Mouse (Mus musculus) heart, postnatal 0 days (tissue): Measurements from ENCODE around the gene Tcf21.

Source experiments
- CTCF ChIP-seq: IDR thresholded peaks from 2 replicates; pipeline ENCODE4 v1.5.1; 2016; ENCODE audit warnings: antibody characterized with exemption, control low read depth, low read depth
- EP300 ChIP-seq: IDR thresholded peaks from 2 replicates; pipeline ENCODE4 v1.6.1; 2016; ENCODE audit warnings: antibody characterized with exemption, low read depth

DNA sequence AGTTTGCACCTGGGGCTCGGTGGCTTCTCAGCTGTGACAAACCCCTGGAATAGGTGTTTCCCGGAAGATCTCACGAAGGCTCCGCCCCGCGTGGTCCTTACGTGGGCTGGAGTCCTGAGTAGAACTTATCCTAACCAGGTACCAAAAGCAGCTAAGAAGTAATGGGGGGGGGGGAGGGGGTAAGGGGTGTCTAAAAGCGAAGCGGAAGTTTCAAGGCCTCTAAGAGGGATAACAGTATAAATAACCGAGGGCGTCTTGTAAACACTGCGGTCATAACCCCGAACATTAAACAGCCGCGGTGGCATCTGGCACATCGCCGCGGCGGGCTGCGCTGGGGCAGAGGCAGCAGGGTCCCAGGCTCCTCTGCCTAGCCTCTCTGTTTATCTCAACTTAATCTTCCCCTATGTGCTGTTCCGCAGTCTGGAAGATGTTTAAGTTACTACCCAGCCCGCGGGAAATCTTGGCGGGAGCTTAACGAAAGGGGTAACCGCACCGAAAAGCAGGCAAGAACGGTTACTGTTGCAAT, 3.7 kb downstream of the Tcf21 start:
- TF ChIP-seq CTCF (no peak), EP300 (no peak)
